Mouse (Mus musculus) kidney, postnatal 4 days (tissue): ENCODE measurements at regions not wholly inside any gene's neighbourhood (a gene's known extent, or its start where the extent isn't known, plus 50 kb on each side); places are given as distances from the start of the nearest gene placed in this dataset.
"Not testable (repeated sequence)": the region's sequence is repeated elsewhere in the genome, so short reads cannot be mapped to it uniquely, and the experiment has no call there.

Experiments used
- DNase-seq, 2 experiments: peaks; one replicate each; pipeline ENCODE4 v3.0.0; 2021; ENCODE audit warnings: mixed read lengths in 2 of 2

DNA sequence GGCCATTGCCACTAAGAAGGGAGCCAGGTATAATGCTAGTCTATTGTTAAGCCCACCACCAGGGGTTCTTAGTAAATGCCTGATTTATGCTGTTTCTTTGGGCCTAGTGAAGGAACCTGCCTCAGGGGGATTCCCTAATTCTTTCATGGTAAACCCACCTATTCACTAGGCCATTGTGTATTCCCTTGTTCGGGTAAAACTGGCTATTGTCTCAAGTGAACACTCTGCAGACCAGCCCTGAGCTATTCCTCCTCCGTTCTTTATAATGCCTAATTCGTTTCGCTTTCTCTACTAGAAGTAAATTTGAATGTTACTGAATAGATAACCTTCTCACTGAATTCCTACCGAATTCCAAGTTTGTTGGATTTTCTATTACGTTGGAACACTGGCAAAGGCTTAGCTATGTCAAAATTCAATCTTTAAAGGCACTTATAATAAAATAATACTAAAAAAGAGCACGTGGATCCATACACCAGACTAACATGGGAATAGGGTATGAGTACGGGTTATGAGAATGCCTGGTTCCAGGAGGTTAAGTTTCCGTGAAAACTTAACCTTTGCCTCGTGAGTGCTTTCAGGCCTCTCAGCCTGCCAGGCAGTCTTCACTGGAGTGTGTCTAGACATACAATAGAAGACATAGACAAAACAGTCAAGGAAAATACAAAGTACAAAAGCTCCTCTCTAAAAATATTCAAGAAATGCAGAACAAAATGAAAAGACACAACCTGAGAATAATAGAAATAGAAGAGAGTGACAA, 536.8 kb upstream of the Cntn5 start:
- DNase-seq: not testable (repeated sequence)

DNA sequence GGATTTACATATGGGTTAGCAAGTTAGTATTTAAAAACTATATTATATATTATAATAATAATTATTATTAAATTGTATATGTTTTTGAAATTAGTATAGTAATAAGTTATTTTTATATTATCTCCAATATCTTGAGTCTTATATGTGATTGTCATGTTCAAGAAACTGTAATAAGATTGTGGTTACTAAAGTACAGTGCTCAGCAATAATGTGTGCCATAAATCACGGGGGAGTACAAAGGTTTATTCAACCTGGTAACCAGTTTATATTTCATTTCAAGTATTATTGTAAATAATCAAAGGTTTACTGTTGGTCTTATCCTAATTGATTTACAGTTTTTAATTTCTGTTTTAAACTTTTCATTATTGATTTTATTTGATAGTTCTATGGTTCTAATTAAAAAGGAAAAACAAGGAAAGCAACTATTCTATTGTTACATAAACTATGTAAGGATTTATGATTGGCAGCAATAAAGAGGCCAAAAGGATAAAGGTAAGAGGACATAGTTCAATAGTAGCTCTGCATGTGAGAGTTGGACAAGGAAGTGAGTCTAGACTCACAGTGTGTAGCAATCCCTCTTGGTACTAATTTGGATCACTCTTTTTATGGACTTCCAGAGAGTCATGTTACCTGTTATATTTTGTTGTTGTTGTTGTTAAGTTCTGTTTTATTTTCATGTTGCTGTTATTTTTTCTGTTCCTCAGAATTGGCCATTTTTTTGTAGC, 532.0 kb upstream of the Cntn5 start:
- no peak for DNase-seq

DNA sequence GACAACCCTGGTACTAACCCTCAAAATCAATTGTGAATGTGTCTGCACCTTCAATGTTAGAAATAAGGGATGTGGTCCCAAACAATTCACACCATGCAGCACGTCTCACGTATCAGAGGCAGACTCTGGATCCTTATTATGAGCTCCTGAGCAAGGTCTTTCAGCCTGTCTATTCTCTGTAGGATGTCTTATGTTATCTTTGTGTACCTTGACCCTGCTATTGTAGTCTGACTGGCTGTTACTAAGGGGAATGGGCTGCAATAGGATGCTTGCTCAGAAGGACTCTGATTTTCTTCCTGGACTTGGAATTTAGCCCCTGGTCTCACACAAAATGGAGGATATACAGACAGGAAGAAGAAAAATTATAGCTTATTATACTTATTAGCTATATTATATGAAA, 531.4 kb upstream of the Cntn5 start:
- no peak for DNase-seq

DNA sequence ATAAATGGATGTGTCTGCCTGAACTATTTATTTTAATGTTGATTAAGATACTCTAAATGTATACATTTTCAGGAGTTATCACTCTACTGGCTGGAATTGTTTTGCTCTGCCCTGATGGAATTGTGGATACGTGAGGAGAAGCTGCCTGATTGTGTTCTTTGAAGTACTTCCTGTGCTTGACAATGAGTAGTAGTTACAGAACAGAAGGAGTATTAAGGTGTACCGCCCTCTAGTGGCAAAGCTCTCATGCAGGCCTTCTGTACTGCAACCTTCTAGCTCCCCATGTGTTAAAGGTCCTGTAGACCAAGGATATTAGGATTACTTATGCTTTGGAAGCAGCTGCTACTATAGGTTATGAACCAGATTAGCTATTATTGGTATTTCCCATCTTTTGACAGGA, 530.4 kb upstream of the Cntn5 start:
- DNase-seq: peak; percentile 32 to 41

DNA sequence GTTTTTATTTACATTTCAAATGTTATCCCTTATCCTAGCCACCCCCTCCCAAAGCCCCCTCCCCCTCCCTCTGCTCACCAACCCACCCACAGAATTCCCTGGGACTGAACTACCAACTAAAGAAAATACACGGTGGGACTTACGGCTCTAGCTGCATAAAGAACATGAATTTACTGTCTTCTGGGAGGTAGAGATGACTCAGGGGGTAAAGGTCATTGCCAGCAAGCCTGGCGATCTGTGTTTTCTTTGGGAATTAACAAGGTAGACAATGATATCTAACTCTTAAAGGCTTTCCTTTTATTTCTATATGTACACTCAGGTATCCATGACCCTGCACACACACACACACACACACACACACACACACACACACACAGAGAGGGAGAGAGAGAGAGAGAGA, 521.9 kb upstream of the Cntn5 start:
- DNase-seq: no peak

DNA sequence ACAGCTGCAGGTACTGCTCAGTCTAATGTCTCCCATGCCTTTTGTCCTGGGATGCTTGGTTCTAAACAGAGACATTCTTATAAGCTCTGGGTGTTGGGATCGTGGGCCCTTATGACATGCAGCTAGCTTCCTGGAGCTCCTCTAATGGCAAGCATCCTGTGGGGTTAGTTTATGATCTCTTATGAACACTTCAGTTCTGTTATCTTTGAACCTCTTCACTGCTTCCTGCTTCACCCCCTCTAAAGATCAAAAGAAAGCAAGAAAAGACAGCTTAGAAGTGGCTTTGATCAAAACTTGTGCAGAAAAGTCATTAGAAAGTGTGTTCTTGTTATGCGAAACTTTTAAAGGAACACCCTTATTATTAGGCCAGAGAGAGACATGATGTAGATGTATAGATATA, 492.3 kb upstream of the Cntn5 start:
- DNase-seq: no peak

DNA sequence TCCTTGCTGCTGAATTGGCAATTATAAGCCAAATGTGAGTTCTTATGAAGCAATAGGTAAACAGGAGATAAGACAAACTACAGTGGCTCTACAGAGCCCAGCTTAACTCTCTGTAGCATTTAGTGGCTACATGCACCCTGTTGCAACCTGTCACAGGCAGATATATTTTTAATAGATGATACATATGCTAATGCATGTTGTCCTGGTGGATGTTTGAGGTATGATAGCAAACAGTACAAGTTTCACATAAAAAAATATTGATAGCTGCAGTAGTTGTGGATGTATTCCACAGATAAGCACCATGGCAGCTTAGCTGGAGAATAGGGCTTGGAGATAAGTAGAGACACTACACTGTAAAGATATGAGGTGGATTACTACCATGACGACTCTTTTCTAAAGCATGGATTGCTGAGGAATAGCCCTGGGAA, 477.1 kb upstream of the Cntn5 start:
- no peak for DNase-seq

DNA sequence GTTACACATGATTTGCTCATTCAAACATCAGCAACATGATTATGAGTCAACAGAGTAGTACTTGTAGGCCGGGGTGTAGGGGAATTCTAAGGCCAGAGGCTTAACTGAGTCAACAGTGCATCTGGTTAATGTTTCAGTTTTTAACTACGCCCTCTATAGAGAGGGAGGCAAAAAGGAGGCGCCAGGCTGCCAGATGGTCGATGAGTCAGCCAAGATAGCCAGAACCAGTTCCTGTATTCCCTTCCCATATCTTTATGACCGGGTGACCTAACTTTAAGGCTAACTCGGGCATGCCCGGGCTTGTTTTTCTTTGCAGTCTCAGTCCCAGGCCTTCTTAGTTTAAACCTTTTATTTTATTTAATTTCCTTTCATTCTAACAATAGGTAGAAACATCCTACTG, 476.0 kb upstream of the Cntn5 start:
- no peak for DNase-seq

DNA sequence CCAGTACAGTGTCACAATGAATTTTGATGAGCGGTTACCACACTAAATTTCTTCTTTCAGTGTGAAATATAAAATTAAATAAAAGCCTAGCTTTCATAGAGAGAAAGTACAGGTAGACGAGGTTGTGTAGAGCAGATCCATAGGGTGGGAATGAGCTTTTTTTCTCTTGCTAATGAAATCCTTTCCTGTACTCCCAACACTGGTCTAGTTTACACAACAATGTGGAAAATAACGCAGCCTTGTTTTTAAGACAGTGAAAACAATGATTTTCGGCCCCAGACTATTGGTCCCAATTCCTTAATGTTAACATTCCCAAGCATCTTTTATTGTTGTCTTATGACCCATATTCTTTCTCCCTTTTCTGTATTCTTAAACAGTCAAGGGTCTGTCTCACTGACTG, 473.5 kb upstream of the Cntn5 start:
- DNase-seq: no peak

DNA sequence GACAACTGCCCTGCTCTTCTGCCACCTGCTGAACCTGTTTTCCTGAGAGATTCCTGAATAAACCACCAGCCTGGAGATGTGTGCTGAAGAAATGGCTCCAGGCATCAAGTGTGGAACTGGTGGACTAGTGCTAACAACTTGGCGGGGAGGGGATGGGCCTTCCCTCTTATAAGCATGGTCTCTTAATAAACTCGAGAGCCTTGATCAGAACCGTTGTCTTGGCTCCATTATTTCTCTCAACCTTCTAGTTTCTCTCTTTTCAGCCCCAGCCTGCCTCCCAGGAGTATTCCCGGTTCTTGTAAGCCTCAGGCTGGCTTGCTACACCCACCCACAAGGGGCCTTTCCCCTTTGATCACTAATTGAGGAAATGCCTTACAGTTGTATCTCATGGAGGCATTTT, 473.0 kb upstream of the Cntn5 start:
- no peak for DNase-seq

DNA sequence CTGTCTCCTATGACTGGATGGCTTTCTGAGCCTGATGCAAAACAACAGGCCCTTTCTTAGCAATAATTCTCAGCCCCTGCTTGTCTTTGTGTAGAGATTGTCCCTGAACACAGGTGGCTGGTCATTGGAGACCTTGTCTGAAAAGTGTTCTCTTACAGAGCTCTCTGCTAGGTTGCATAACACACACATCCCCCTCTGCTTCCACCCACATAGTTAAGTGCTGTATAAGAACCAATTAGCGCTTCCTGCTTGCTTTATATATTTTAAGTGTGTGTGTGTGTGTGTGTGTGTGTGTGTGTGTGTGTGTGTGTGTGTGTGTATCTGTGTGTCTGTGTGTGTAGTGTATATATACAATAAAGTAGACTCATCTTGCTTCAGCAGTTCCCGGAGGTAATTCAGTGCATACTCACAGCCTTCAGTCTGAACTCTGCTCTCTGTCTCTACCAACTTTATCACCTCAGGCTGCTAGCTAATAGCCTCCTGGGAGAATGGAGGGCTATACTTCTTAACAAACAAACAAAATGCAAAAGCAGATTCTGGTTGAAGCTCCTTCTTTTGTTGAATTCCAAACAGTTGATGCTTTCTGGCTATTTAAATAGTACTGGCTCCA, 468.8 kb upstream of the Cntn5 start:
- DNase-seq: no peak

DNA sequence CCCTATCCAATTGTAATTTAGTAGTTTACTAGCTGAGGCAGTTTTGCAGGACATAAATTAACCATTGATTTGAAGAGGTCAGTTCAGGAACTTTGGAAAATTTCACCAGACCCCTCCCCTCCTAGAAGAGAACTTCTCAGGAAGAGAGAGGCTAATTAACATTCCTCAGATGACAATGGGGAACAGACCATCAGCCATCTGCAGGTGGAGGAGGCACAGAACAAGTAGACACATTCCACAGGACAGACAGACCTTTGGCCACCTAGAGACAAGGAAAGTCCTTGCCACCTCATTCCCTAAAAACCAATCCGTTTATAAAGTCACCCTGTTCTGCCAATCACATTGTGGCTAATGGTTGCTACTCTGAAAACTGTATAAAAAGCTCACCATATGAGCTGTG, 463.5 kb upstream of the Cntn5 start:
- no peak for DNase-seq

DNA sequence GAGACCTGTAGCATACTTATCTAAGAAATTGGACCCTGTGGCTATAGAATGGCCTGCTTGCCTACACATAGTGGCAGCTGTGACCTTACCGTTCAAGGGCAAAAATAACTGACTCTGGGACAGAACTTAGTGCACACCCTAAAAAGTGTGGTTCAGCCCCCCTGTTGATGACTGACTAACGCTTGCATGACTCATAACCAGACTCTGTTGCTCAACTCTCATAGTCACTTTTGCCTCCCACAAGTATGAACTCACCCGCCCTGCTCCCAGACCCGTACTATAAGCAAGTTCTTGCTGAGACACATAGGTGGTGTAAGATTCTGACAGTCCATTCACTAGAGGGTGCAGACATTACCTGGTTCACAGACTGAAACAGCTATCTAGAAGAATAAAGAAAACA, 424.3 kb upstream of the Cntn5 start:
- DNase-seq: no peak

DNA sequence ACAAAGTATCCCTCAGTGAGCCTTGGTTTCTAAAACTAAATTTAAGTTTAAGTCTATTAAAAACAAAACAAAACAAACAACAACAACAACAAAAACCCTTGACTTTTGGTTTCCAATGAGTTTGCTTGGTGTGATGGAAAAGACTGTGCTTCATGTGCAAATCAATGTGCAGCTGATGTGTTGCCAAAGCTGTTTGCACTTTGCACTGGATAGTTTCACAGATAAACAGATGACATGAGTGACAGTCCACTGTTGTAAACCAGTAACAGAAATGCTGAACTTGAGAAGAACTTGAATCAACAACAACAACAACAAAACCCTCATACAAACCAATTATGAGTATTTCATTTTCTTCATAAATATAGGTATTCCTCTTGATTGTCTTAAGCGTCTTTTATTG, 412.6 kb upstream of the Cntn5 start:
- no peak for DNase-seq

DNA sequence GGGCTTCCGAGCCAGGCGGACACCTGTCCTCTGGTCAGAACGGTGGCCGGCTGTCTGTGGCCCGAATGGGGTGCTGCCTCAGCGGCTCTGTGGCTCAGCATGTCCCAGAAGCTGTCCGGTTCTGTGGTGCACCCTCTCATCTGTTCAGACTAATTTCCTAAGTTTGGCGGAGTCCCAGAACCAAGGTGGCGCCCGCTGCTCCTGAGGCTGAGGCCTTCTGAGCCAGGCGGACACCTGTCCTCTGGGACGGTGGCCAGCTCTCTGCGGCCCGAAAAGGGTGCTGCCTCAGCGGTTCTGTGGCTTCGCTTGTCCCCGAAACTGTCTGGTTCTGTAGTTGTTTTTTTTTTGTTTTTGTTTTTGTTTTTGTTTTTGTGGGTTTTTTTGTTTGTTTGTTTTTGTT, 392.5 kb upstream of the Cntn5 start:
- not testable (repeated sequence) for DNase-seq

DNA sequence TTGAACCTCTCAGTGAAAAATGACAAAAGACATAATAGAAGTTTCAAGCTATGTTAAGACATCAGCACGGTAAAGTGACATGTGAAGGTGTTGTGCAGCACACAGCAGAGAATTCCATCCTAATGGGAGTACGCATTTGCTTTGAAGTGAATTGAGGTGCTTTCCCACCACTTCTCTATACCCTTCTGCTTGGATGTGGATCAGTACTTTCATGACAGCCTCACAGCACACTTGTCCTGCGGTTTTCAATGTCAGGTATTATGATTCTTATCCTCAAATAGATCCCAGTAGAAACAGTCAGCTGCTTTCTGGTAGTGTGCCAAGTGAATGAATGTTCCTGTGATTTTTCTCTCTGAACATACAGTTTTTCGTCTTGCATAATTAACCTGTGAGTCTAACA, 380.6 kb upstream of the Cntn5 start:
- DNase-seq: no peak

DNA sequence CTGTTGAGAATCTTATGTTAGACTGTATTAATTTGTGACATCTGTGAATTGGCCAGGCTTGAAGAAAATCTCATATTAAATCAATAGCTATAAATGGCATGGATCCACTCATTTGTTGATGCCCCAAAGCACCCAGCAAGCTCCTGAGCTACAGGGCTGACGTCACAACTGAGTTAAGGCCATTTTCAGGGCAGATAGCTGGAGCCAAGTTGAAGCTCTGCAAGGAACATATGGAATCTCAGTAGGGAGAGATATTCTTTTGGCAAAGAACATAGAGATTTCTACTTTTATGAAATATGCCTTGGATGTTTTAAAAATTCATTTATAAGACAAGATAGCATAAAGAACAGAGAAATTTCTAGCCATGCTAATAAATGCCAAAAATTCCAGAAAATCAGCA, 380.0 kb upstream of the Cntn5 start:
- no peak for DNase-seq

DNA sequence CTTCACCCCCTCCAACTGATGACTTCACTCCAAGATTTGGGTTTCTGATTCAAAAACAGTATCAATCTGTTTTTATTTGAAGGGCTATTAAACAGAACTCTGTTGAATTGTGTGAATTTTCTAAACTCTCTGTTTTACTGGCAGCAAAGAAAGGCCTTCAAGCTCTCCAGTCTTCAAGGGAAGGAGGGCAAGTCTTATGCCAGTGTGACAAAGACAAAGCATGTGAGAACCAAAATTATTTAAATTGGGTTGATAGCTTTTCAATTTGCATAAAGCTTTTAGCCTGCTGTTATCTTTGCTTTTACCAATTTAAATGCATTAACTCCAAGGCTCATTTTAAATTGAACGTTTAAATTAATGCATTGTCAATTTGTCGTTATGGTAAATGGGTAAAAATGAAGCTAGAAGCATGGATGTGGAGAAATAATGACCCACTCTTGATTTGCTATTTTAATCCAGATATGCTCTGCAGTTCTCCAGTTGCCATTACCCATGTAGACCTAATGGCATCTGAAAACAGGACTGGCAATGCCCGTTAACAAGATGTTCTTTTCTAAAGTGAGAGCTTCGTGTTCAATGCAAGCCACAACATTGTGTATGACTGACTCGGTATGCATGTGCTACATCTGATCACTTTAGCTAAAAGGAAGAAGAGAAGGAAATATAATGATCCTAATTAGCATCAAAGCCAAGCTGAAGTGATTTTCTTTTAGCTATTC, 375.0 kb upstream of the Cntn5 start:
- no peak for DNase-seq

DNA sequence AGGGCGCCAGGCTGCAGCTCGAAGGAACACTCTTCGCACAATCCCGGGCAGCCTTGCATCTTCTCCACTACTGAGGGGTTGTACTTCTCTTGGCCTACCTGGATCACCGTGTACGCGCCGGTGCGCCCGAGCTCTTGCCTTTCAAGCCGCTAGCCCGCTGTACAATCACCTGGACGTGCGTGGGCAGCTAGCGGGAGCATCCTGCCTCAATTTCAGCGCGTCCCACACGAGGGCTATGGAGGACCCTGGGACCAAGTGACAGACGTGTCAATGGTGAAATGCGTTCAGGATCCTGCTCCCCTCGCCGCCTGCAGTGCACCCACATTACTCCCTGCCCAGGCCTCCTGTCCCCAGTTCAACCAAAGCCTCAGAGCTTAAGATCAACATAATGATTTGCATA, 373.2 kb upstream of the Cntn5 start:
- no peak for DNase-seq

DNA sequence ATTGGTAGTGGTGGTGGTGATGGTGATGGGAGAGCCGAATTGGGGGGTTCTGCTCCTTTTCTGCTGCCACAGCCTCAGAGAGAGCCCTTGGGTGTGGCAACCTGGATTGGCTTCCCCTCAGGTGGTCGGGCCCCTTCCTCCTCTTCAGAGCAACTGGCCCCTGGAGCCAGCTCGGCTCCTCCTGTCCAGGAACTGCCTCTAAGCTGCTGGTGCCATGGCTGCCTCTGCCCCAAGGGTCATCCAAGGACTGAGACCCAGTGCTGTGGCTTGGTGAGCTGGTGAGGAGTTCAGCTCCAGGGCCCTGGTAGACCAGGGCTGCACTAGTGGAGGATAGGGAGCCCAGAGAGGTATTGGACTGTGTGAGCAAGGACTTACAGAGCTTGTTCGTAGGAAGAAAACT, 372.4 kb upstream of the Cntn5 start:
- DNase-seq: no peak

DNA sequence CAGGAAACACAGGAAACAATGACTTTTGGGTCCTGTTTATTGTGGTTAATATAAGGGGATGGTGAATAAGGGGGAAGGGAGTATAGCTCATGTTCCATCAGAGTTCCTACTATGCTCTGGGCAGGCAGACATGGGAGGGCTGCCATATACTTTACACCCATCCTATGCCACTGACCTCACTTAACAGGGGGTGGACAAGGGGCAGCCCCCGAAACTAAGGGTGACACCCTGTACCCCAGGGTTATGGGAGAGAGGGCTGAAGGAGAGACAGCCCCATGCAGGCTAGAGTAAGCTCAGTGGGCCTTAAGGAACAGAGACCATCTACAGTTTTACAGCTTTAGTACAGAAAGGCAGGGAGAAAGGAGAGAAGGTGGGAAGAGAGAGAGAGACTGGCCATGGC, 352.3 kb upstream of the Cntn5 start:
- DNase-seq: no peak

DNA sequence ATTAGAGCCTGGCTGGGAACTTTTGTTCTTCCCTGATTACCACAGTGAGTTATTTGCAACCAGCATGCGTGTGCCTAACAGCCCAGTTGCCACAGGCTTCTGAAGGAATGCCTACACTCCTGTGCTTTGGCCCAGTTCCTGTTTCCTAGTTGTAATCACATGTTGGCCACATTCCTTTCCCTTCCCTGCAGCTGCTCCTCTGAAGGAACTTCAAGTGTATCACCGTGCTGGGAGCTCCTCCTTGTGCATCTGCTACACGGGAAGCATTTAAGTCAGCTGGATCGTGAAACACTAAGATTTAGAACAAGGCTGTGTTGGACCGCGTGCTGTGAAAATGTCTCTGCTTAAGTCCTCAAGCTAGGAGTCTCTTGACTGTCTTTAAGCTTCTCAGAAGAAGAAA, 302.3 kb upstream of the Cntn5 start:
- no peak for DNase-seq

DNA sequence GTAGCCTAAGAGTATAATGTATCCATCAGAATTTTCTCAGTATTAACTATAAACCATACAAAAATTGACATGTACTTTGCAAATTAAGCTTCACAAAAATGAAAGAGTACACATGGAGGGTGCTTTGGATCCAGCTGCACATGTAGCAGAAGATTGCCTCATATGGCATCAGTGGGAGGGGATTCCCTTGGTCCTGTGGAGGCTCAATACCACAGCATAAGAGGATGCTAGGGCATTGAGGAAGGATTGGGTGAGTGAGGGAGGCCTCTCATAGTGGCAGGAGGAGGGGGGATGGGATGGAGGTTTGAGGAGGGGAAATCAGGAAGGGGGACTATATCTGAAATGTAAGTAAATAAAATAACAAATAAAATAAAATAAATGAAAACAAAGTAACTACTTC, 301.7 kb upstream of the Cntn5 start:
- DNase-seq: no peak

DNA sequence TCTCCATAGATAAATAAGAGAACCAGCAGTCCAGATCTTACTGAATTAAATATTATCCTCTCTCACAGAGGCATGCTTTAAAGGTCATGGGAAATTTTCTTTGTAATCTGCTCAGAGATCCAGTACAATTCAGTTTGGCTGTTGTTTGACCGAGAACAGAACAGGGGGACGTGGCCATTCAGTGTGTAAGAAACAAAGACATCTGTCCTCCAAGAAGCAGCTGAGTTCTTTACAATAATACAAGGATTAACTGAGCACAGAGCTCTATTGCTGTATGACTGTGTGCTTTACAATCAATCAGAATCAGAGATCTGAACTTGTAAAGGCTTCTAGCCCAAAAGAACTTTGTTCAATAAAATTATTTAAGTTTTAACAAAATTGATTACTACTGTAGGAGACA, 287.6 kb upstream of the Cntn5 start:
- DNase-seq: no peak
